Mouse (Mus musculus) embryonic facial prominence, embryonic 13.5 days (tissue): ENCODE results near the gene Tmem219. TPM values are rescaled to one million over a fixed set of nuclear protein-coding genes. Genes with fewer than 3 reads are reported as not detected.

Source experiments
- ATAC-seq: fragments of 200-750 bp; cut with Nextera tagmentation; 2 replicates; pipeline ENCODE4 v1.8.0; 2017; ENCODE audit warnings: low read depth; ENCODE audit not compliant: insufficient number of reproducible peaks, insufficient read depth, low FRiP score, low TSS enrichment
- H3K27ac ChIP-seq: fragments of 300-500 bp; sonication (generic); 2 replicates; pipeline ENCODE4 v1.5.1; 2015; ENCODE audit warnings: moderate library complexity, mild to moderate bottlenecking, inconsistent platforms
- H3K27me3 ChIP-seq: fragments of 300-500 bp; sonication (generic); 2 replicates; pipeline ENCODE4 v1.6.1; 2015; ENCODE audit warnings: mild to moderate bottlenecking, inconsistent platforms
- H3K36me3 ChIP-seq: fragments of 300-500 bp; sonication (generic); 2 replicates; pipeline ENCODE4 v1.6.1; 2015; ENCODE audit warnings: mild to moderate bottlenecking, inconsistent platforms
- H3K4me1 ChIP-seq: fragments of 300-500 bp; sonication (generic); 2 replicates; pipeline ENCODE4 v1.6.1; 2015; ENCODE audit warnings: inconsistent platforms
- H3K4me2 ChIP-seq: fragments of 300-500 bp; sonication (generic); 2 replicates; pipeline ENCODE4 v1.6.1; 2015; ENCODE audit warnings: moderate library complexity, mild to moderate bottlenecking, inconsistent platforms
- H3K4me3 ChIP-seq: fragments of 300-500 bp; sonication (generic); 2 replicates; pipeline ENCODE4 v1.5.1; 2015; ENCODE audit warnings: mild to moderate bottlenecking, inconsistent platforms
- H3K9ac ChIP-seq: fragments of 300-500 bp; sonication (generic); 2 replicates; pipeline ENCODE4 v1.6.1; 2015; ENCODE audit warnings: mild to moderate bottlenecking, inconsistent platforms
- H3K9me3 ChIP-seq: fragments of 300-500 bp; sonication (generic); 2 replicates; pipeline ENCODE4 v1.6.1; 2016; ENCODE audit warnings: inconsistent platforms
- WGBS: fragments of 180-500 bp; shearing (Covaris S2); methylation state at CpG from one replicate; pipeline ENCODE4 v1.1.7; 2015; ENCODE audit warnings: mixed read lengths; 5-methylcytosine and 5-hydroxymethylcytosine counted together
- polyA plus RNA-seq: library from polyadenylated mRNA; unstranded; fragments of >200 nt; fragmentation: Nextera tagmentation; extraction: Ambion mirVana; gene quantifications from 2 replicates; pipeline ENCODE4 v1.2.1, GENCODE M21; 2015

Tmem219 gene
- polyA plus RNA-seq, 1 experiment from 2014 or later = 28.3 TPM

DNA sequence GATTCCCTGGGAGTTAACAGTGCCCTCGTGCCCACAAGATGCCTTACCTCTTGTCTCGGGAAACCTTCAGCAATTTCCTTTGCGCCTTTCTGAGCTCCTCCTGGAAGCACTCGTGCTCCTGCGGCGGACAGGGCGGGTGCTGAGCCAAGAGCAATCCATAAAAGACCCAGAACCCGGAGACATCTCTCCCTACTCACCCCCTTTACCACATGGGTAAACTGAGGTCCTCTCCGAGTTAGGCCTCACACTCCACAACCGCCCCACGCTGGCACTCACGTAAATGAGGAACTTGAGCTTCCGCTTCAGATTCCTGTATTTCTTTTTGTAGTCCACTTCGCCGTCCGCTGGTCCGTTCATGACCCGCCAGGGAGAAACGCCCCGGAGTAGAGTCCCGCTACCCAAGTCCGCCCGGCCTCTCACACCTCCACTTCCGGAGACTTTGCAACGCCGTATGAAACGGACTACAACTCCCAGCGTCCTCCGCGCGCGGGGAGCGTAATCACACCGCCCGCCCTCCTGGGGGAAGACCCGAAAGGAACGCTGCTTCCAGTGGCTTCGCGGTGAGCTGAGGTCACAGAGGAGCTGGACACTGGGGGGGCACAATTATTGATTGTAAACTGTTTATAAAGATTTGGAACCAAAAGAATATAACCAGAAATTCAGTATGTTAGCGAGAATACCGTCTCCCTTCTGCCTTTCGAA is 61.1 kb downstream of the Tmem219 start, which contains the start of gene Hirip3:
Gene Hirip3 (plus strand): TSS at position 544 of the 702 bp plus-strand sequence.
- 2% methylated on average over 42 of the region's 42 CpGs for WGBS
- peak; percentile 78 for ATAC-seq
- peaks cover 67% of the 10 kb centered on the region for H3K36me3 ChIP-seq

DNA sequence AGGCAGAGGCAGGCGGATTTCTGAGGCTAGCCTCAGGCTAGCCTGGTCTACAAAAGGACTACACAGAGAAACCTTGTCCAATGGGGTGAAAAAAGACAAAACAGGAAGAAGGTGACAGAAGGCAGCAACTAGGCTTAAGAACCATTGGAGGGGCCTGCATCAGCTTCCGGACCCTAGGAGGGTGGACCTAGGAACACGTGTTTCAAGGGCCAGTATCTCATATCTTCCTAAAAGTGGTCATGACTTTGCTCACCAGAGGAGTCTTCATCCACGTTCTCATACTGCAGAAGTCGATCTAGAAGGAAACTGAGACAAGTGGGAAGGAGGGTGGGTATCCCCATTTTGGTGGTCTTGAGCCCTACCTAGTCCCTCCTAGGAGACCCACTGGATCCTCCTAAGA is 61.7 kb downstream of the Tmem219 start:
- H3K4me1 ChIP-seq = peaks cover 41% of the 10 kb centered on the region
- peak overlapping the region; percentile 74 for H3K4me3 ChIP-seq
- peak overlapping the region; percentile 86 for H3K4me2 ChIP-seq
- H3K9ac ChIP-seq = peak overlapping the region; percentile 85
- peaks cover 67% of the 10 kb centered on the region for H3K36me3 ChIP-seq
- H3K27ac ChIP-seq = 0 out of 2 replicates have a peak overlapping the region, but pooled peaks have one; percentile 62
- H3K27me3 ChIP-seq = no peaks in the 10 kb centered on the region
- ATAC-seq = no peak
- WGBS = 65% methylated on average over 5 of the region's 5 CpGs
- H3K9me3 ChIP-seq = no peaks in the 10 kb centered on the region

More for the DNA sequence above, 61.1 kb downstream of the Tmem219 start, which contains the start of gene Hirip3:
- peak within 1 kb of the TSS; percentile 86 for H3K27ac ChIP-seq
- H3K9me3 ChIP-seq = no peaks in the 10 kb centered on the region
- H3K4me2 ChIP-seq = peak within 1 kb of the TSS; percentile 86
- H3K4me1 ChIP-seq = peaks cover 44% of the 10 kb centered on the region
- H3K27me3 ChIP-seq = no peaks in the 10 kb centered on the region
- peak within 1 kb of the TSS; percentile 85 for H3K9ac ChIP-seq
- H3K4me3 ChIP-seq = peak within 1 kb of the TSS; percentile 74

DNA sequence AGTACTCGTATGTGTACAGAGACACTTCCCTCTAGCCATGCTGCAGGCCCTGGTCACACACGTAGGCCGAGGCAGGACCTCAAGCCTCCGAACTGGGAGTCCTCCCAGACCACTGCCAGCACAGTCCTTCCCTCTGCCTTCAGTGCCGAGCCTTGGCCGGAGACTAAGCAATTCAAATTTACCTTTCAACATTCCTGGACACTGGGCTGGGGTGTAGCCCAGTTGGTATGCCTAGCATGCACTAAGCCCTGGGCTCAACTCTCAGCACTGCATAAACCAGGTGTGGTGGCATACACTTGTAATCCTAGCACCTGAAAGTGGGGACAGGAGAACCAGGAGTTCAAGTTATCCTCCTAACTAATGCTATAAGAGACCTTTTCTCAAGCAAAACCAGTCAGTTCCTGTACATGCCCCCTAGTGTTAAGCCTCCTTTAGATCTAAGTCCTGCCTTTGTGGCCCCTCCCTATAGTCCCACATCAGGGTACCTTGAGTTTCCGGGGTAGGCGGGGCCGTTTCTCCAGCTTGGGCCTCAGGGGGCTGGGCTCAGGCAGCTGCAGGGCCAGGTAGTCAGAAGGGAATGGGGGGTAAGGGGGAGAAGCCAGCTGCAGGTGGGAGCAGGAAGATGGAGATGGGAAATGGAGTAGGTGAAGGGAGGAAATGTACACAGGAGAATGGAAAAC is 65.8 kb downstream of the Tmem219 start:
- Histone ChIP-seq H3K4me1 (peaks cover 19% of the 10 kb centered on the region), H3K36me3 (peaks cover 82% of the 10 kb centered on the region), H3K27ac (no peak overlapping the region), H3K9me3 (no peaks in the 10 kb centered on the region), H3K9ac (0 out of 2 replicates have a peak overlapping the region, but pooled peaks have one; percentile 21), H3K4me3 (no peak overlapping the region), H3K4me2 (no peak overlapping the region), H3K27me3 (no peaks in the 10 kb centered on the region)
- 70% methylated on average over 9 of the region's 9 CpGs for WGBS
- ATAC-seq = no peak

DNA sequence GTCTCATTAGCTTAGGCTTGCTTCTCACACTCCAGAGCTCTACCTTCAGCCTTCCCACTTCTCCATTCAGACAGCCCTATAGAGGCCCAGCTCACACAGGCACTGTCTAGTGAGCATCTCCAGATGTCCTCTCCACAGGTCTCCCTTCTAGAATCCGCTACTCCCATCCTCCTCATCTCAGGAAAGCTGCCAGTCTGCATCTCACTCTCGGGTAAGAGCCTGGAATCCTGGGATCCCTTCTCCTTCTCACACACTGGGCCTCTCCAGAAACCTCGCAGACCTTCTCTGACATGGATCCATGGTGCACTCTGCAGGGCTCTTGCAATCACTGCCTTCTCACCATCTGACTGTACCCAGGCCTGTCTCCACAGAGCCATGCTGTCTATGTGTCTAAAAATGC is 67.1 kb downstream of the Tmem219 start:
- peaks cover 86% of the 10 kb centered on the region for H3K36me3 ChIP-seq
- peaks cover 23% of the 10 kb centered on the region for H3K4me1 ChIP-seq
- no peaks in the 10 kb centered on the region for H3K9me3 ChIP-seq
- no peak overlapping the region for H3K27ac ChIP-seq
- no peak overlapping the region for H3K4me3 ChIP-seq
- peaks cover 3% of the 10 kb centered on the region; the same call in 1 of the 2 replicates for H3K27me3 ChIP-seq
- ATAC-seq = no peak
- WGBS = 86% methylated on average over 3 of the region's 3 CpGs
- H3K4me2 ChIP-seq = no peak overlapping the region
- no peak overlapping the region for H3K9ac ChIP-seq

- Histone ChIP-seq H3K9me3 (no peaks in the 10 kb centered on the region), H3K27me3 (peaks cover 25% of the 10 kb centered on the region), H3K36me3 (peaks cover 69% of the 10 kb centered on the region), H3K4me3 (no peak overlapping the region), H3K9ac (no peak overlapping the region), H3K4me1 (peaks cover 23% of the 10 kb centered on the region), H3K27ac (no peak overlapping the region), H3K4me2 (no peak overlapping the region)
- ATAC-seq = no peak
- WGBS = 90% methylated on average over 5 of the region's 5 CpGs
Measured at GRCm38 (mm10) chr7:126853454-126853853, 69.3 kb downstream of the Tmem219 start.

DNA sequence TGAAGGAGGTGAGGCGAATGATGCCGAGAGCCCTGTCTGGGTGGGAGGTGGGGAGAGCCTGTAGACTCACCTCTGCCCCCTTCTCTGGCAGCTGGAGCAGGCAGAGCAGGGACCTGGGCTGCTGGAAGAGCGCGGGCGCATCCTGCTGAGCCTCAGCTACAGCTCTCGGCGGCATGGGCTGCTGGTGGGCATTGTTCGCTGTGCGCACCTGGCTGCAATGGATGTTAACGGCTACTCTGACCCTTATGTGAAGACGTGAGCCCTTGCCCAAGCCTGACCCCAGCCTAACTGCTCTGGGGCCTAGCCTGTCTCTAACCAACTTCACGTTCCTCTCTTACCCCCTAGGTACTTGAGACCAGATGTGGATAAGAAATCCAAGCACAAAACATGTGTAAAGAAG is 71.5 kb downstream of the Tmem219 start:
- no peak overlapping the region for H3K4me2 ChIP-seq
- no peak overlapping the region for H3K27ac ChIP-seq
- H3K4me1 ChIP-seq = peaks cover 29% of the 10 kb centered on the region
- H3K9me3 ChIP-seq = no peaks in the 10 kb centered on the region
- H3K36me3 ChIP-seq = peaks cover 47% of the 10 kb centered on the region
- ATAC-seq = no peak
- peaks cover 45% of the 10 kb centered on the region for H3K27me3 ChIP-seq
- 23% methylated on average over 12 of the region's 12 CpGs for WGBS
- H3K9ac ChIP-seq = peak overlapping the region; percentile 54; the same call in 1 of the 2 replicates
- no peak overlapping the region for H3K4me3 ChIP-seq

GRCm38 (mm10) chr7:126850161-126850560 is 72.6 kb downstream of the Tmem219 start:
- H3K36me3 ChIP-seq = peaks cover 37% of the 10 kb centered on the region
- no peak for ATAC-seq
- H3K4me1 ChIP-seq = peaks cover 29% of the 10 kb centered on the region
- H3K9ac ChIP-seq = no peak overlapping the region
- H3K4me3 ChIP-seq = no peak overlapping the region
- no peak overlapping the region for H3K4me2 ChIP-seq
- peaks cover 45% of the 10 kb centered on the region for H3K27me3 ChIP-seq
- no peaks in the 10 kb centered on the region for H3K9me3 ChIP-seq
- WGBS = 87% methylated on average over 6 of the region's 6 CpGs
- H3K27ac ChIP-seq = no peak overlapping the region

- peaks cover 45% of the 10 kb centered on the region for H3K27me3 ChIP-seq
- peak overlapping the region; percentile 75 for H3K9ac ChIP-seq
- H3K27ac ChIP-seq = no peak overlapping the region
Measured at GRCm38 (mm10) chr7:126848794-126849193, 73.9 kb downstream of the Tmem219 start.

GRCm38 (mm10) chr7:126847421-126848398 is 75.0 kb downstream of the Tmem219 start:
- Histone ChIP-seq H3K27me3 (peaks cover 45% of the 10 kb centered on the region), H3K4me3 (peak overlapping the region; percentile 56), H3K9ac (peak overlapping the region; percentile 75), H3K36me3 (peaks cover 12% of the 10 kb centered on the region), H3K27ac (no peak overlapping the region), H3K4me2 (peak overlapping the region; percentile 100), H3K9me3 (no peaks in the 10 kb centered on the region), H3K4me1 (peaks cover 29% of the 10 kb centered on the region)
- WGBS = 2% methylated on average over 67 of the region's 74 CpGs
- ATAC-seq = no peak

More at GRCm38 (mm10) chr7:126848794-126849193, 73.9 kb downstream of the Tmem219 start:
- 20% methylated on average over 10 of the region's 10 CpGs for WGBS
- peak overlapping the region; percentile 56 for H3K4me3 ChIP-seq
- ATAC-seq = no peak
- no peaks in the 10 kb centered on the region for H3K9me3 ChIP-seq
- peaks cover 29% of the 10 kb centered on the region for H3K4me1 ChIP-seq
- H3K4me2 ChIP-seq = peak overlapping the region; percentile 100
- peaks cover 23% of the 10 kb centered on the region for H3K36me3 ChIP-seq

DNA sequence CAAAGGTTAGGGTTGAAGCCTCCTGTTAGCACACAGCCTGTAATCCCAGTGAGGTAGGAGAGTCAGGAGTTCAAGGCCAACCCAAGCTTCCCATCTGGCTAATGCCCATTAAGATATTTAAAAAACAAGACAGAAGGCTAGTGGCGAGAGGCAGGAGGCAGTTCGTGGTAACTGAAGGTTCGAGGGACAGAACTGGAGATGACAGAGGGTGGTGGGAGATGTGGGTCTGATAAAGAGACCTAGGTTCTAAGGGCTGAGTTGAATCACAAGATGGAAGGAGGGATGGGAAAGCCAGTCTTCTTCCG is 75.6 kb downstream of the Tmem219 start, which contains the start of gene Doc2a:
Gene Doc2a (plus strand): TSS at position 301 of the 305 bp plus-strand sequence.
- Histone ChIP-seq H3K9me3 (no peaks in the 10 kb centered on the region), H3K36me3 (peaks cover 6% of the 10 kb centered on the region), H3K4me1 (peaks cover 29% of the 10 kb centered on the region), H3K4me3 (peak within 1 kb of the TSS; percentile 56), H3K9ac (peak within 1 kb of the TSS; percentile 75), H3K27ac (no peak within 1 kb of the TSS), H3K4me2 (peak within 1 kb of the TSS; percentile 100), H3K27me3 (peaks cover 45% of the 10 kb centered on the region)
- ATAC-seq = no peak
- WGBS = 26% methylated on average over 4 of the region's 4 CpGs

DNA sequence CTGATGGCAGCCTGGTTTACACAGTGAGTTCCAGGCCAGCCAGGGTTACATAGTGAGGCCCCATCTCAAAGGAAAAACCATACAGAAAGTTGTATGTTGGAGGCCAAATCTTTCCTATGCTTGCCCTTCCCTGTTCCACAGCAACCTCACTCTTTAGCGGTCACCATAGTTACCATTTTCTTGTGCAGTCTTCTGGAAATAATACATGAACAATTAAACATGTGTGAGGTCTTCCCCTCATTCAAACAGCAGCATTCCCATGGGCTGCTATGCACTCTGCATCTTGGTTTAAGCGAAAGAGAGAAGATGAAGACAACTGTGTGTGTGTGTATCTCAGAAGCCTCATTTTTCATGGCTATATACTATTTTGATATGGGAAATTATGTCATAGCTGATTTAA is 77.2 kb downstream of the Tmem219 start:
- Histone ChIP-seq H3K9ac (no peak overlapping the region), H3K4me2 (no peak overlapping the region), H3K9me3 (peaks cover 6% of the 10 kb centered on the region; the same call in 1 of the 2 replicates), H3K27me3 (peaks cover 41% of the 10 kb centered on the region), H3K36me3 (no peaks in the 10 kb centered on the region), H3K4me1 (peaks cover 17% of the 10 kb centered on the region), H3K4me3 (no peak overlapping the region), H3K27ac (no peak overlapping the region)
- no peak for ATAC-seq
- 84% methylated on average over 2 of the region's 2 CpGs for WGBS
